Mouse (Mus musculus): ENCODE results near the gene Tet3. TPM values are rescaled to one million over a fixed set of nuclear protein-coding genes. Genes with fewer than 3 reads are reported as not detected.

The Tet3 gene
- total and polyA plus RNA-seq, 2 experiments from 2014 or later, result 30.8 to 41.9 TPM

DNA sequence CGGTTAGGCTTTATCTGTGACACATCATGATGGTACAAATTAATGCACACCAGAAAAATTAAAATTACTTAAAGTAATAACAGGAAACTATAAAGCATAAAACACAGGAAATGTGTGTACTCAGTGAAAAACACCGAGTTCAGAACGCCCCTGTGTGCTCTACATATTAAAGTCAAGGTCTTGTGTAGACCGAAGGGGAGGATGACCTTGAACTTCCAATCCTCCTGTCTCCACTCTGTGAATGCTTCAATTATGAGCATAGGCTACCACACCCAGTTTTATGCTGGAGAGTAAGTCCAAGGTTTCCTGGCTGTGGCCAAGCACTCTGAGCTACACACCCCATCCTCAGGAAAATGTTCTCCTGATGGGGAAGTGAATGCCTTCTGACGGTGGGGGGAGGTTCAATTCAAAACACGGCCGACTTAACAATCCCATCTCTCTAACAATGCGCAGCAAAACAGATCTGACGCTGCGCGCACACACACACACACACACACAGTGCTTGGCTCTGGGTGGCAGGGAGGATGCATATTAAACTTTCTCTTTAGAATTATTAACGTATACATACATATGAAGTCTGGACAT is 43.4 kb downstream of the Tet3 start:
- TF ChIP-seq CTCF (IDR thresholded peaks at IDR 0.05; ENCODE audit: low read depth), result no peak
- Histone ChIP-seq H3K9me3 (ENCODE audit: low read length) (no peaks in the 10 kb centered on the region), H3K27ac (no peak overlapping the region), H3K4me2 (ENCODE audit: low read depth, low read length) (no peak overlapping the region), H3K36me3 (ENCODE audit: insufficient read depth, low read length) (no peaks in the 10 kb centered on the region), H3K27me3 (ENCODE audit: insufficient read depth, low read length) (no peaks in the 10 kb centered on the region), H3K4me1 (ENCODE audit: insufficient read depth, low read length) (peaks cover 22% of the 10 kb centered on the region), H3K9ac (replicated peaks; ENCODE audit: low read length) (no peak overlapping the region), H3K4me3 (ENCODE audit: low read length) (no peak overlapping the region)
- DNase-seq (ENCODE audit: low spot score) (no peak), ATAC-seq (no peak)
- WGBS, result 78% methylated on average over 12 of the region's 12 CpGs

DNA sequence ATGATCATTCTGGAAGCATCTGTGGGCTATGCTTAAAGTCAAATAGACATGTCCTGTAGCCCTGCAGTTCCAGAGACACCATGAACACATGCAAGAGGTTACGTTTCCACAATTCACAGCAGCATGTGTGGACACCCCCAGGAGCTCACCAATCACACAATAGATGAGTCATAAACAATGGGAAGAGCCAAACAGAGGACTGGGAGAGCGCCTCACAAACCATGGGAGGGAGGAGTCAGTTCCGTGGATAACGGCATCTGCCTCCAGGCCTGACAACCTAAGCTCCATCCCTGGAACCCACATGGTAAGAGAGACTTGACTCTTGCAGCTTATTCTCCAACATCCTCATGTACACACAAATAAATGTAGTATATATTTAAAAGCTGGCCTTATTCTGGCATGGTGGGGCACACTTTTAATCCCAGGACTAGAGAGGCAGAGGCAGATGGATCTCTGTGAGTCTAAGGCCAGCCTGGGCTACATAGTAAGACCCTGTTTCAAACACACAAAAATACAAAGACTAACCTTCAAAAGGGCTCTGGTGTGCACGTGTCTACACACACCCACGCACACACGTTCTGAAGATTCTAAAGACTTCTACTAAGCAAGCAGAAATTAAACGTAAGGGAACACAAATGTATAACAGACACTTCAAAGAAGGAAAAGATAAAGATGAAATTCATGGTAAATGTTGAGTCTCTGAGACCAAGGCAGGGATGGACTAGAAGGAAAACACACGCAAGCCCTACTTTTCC is 44.1 kb downstream of the Tet3 start:
- 74% methylated on average over 9 of the region's 9 CpGs for WGBS
- no peak overlapping the region for H3K4me3 ChIP-seq (ENCODE audit: low read length)
- H3K27me3 ChIP-seq (ENCODE audit: insufficient read depth, low read length), result no peaks in the 10 kb centered on the region
- no peak overlapping the region for H3K9ac ChIP-seq (replicated peaks; ENCODE audit: low read length)
- ATAC-seq, result no peak
- peaks cover 22% of the 10 kb centered on the region for H3K4me1 ChIP-seq (ENCODE audit: insufficient read depth, low read length)
- H3K27ac ChIP-seq, result no peak overlapping the region
- no peaks in the 10 kb centered on the region for H3K36me3 ChIP-seq (ENCODE audit: insufficient read depth, low read length)
- no peak for DNase-seq (ENCODE audit: low spot score)
- no peaks in the 10 kb centered on the region for H3K9me3 ChIP-seq (ENCODE audit: low read length)
- no peak for TF ChIP-seq CTCF (IDR thresholded peaks at IDR 0.05; ENCODE audit: low read depth)
- no peak overlapping the region for H3K4me2 ChIP-seq (ENCODE audit: low read depth, low read length)

GRCm38 (mm10) chr6:83413686-83414085 is 45.2 kb downstream of the Tet3 start:
- TF ChIP-seq CTCF (IDR thresholded peaks at IDR 0.05; ENCODE audit: low read depth), result no peak
- Histone ChIP-seq H3K9me3 (ENCODE audit: low read length) (no peaks in the 10 kb centered on the region), H3K4me1 (ENCODE audit: insufficient read depth, low read length) (peaks cover 20% of the 10 kb centered on the region), H3K4me2 (ENCODE audit: low read depth, low read length) (no peak overlapping the region), H3K4me3 (ENCODE audit: low read length) (no peak overlapping the region), H3K27ac (no peak overlapping the region; the same call in 1 of the 2 replicates), H3K9ac (replicated peaks; ENCODE audit: low read length) (no peak overlapping the region), H3K27me3 (ENCODE audit: insufficient read depth, low read length) (no peaks in the 10 kb centered on the region), H3K36me3 (ENCODE audit: insufficient read depth, low read length) (no peaks in the 10 kb centered on the region)
- 32% methylated on average over 1 of the region's 1 CpGs for WGBS
- no peak for ATAC-seq
- no peak for DNase-seq (ENCODE audit: low spot score)

DNA sequence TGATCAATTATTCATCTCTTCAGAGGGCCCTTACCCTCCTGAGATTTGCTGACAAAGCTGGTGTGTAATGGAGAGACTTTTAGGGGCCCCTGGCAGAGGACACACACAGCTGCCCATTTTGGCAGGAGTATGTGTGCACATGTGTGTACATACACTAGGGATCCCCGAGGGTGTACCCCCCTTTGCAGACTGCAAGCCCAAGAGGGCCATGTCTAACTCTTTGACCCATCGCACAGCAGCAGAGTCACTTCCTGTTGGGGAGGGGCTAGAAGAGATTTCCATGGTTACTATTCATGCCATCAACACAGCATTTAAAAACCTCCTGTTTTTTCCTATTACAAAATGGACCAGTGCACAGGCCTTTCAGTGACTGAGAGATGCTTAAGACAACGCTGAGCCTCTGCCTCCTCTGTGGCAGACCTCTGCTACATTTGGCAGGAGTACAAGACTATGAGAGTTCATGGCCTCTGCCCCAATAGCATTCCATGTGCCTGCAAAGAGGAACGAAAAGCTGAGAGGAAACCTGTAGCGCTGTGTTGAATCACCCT is 46.0 kb downstream of the Tet3 start:
- Histone ChIP-seq H3K36me3 (ENCODE audit: insufficient read depth, low read length) (no peaks in the 10 kb centered on the region), H3K27ac (peak overlapping the region; percentile 54; the same call in 1 of the 2 replicates), H3K4me2 (ENCODE audit: low read depth, low read length) (0 out of 2 replicates have a peak overlapping the region, but pooled peaks have one; percentile 7), H3K27me3 (ENCODE audit: insufficient read depth, low read length) (no peaks in the 10 kb centered on the region), H3K4me1 (ENCODE audit: insufficient read depth, low read length) (peaks cover 20% of the 10 kb centered on the region), H3K9ac (replicated peaks; ENCODE audit: low read length) (no peak overlapping the region), H3K4me3 (ENCODE audit: low read length) (no peak overlapping the region), H3K9me3 (ENCODE audit: low read length) (no peaks in the 10 kb centered on the region)
- peak; percentile 58 for DNase-seq (ENCODE audit: low spot score)
- ATAC-seq, result peak; percentile 76
- WGBS, result 11% methylated on average over 5 of the region's 5 CpGs
- TF ChIP-seq CTCF (IDR thresholded peaks at IDR 0.05; ENCODE audit: low read depth), result no peak

- H3K4me1 ChIP-seq (ENCODE audit: insufficient read depth, low read length), result peaks cover 20% of the 10 kb centered on the region
- 59% methylated on average over 10 of the region's 10 CpGs for WGBS
- 0 out of 2 replicates have a peak, but pooled peaks have one; percentile 8 for ATAC-seq
These were observed 46.5 kb downstream of the Tet3 start for GRCm38 (mm10) chr6:83412362-83412853.

GRCm38 (mm10) chr6:83411635-83412361 is 47.1 kb downstream of the Tet3 start:
- Histone ChIP-seq H3K9ac (replicated peaks; ENCODE audit: low read length) (no peak overlapping the region), H3K27ac (peak overlapping the region; percentile 54; the same call in 1 of the 2 replicates)
- 82% methylated on average over 9 of the region's 9 CpGs for WGBS

More at GRCm38 (mm10) chr6:83412362-83412853, 46.5 kb downstream of the Tet3 start:
- H3K27me3 ChIP-seq (ENCODE audit: insufficient read depth, low read length), result no peaks in the 10 kb centered on the region
- peak overlapping the region; percentile 54; the same call in 1 of the 2 replicates for H3K27ac ChIP-seq
- TF ChIP-seq CTCF (IDR thresholded peaks at IDR 0.05; ENCODE audit: low read depth), result no peak
- no peak overlapping the region for H3K4me3 ChIP-seq (ENCODE audit: low read length)
- H3K9me3 ChIP-seq (ENCODE audit: low read length), result no peaks in the 10 kb centered on the region
- no peak overlapping the region for H3K4me2 ChIP-seq (ENCODE audit: low read depth, low read length)
- peaks cover 3% of the 10 kb centered on the region; the same call in 1 of the 2 replicates for H3K36me3 ChIP-seq (ENCODE audit: insufficient read depth, low read length)
- DNase-seq (ENCODE audit: low spot score), result peak; percentile 22
- no peak overlapping the region for H3K9ac ChIP-seq (replicated peaks; ENCODE audit: low read length)

More at GRCm38 (mm10) chr6:83411635-83412361, 47.1 kb downstream of the Tet3 start:
- Histone ChIP-seq H3K4me1 (ENCODE audit: insufficient read depth, low read length) (peaks cover 20% of the 10 kb centered on the region), H3K4me2 (ENCODE audit: low read depth, low read length) (no peak overlapping the region), H3K4me3 (ENCODE audit: low read length) (no peak overlapping the region), H3K27me3 (ENCODE audit: insufficient read depth, low read length) (no peaks in the 10 kb centered on the region), H3K9me3 (ENCODE audit: low read length) (no peaks in the 10 kb centered on the region), H3K36me3 (ENCODE audit: insufficient read depth, low read length) (peaks cover 3% of the 10 kb centered on the region; the same call in 1 of the 2 replicates)
- no peak for TF ChIP-seq CTCF (IDR thresholded peaks at IDR 0.05; ENCODE audit: low read depth)
- DNase-seq (ENCODE audit: low spot score) (no peak), ATAC-seq (no peak)
